Mouse (Mus musculus) CH12.LX (cell line): ENCODE results near the gene Klhl42. TPM values are rescaled to one million over a fixed set of nuclear protein-coding genes. Genes with fewer than 3 reads are reported as not detected.

Experiments used
- DNase-seq: peaks from one replicate; pipeline ENCODE4 v3.0.0-alpha.2; 2013; ENCODE audit errors: extremely low read depth
- H3K27ac ChIP-seq: 2 replicates; pipeline ENCODE4 v1.5.1; 2012; ENCODE audit warnings: low read depth, mild to moderate bottlenecking, control low read depth, moderate library complexity; ENCODE audit not compliant: insufficient read depth
- H3K27me3 ChIP-seq: replicated peaks from 2 replicates; pipeline ENCODE3; 2012; ENCODE audit warnings: inconsistent platforms
- H3K36me3 ChIP-seq, 2 experiments: replicated peaks in 1 of 2; 2 replicates each; pipeline versions ENCODE3 to v1.6.1; 2012; ENCODE audit warnings: inconsistent platforms in 1 of 2, low read length in 1 of 2, mild to moderate bottlenecking in 1 of 2, mixed read lengths in 1 of 2, moderate library complexity in 1 of 2; ENCODE audit not compliant: control insufficient read depth in 1 of 2, insufficient read depth in 1 of 2
- H3K4me1 ChIP-seq, 2 experiments: 2 replicates each; pipeline ENCODE4 v1.6.1; 2012; ENCODE audit warnings: inconsistent platforms in 1 of 2, moderate library complexity in 1 of 2; ENCODE audit not compliant: insufficient read depth in 2 of 2, control insufficient read depth in 1 of 2
- H3K4me2 ChIP-seq: 2 replicates; pipeline ENCODE4 v1.6.1; 2012; ENCODE audit warnings: low read depth, mild to moderate bottlenecking, control low read depth; ENCODE audit not compliant: poor library complexity, insufficient read depth, severe bottlenecking
- H3K4me3 ChIP-seq, 3 experiments: fragments of 150-350 bp in 1 of 3; sonication (generic) in 1 of 3; replicated peaks in 1 of 3; 2 replicates each; pipeline versions ENCODE3 to v1.5.1; 2011 to 2012; ENCODE audit warnings: low read depth in 2 of 3, low read length in 2 of 3, mild to moderate bottlenecking in 2 of 3, moderate library complexity in 2 of 3, control low read depth in 1 of 3, improper control_type of control experiment in 1 of 3, inconsistent platforms in 1 of 3, mixed read lengths in 1 of 3; ENCODE audit not compliant: poor library complexity in 1 of 3
- H3K79me2 ChIP-seq: replicated peaks from 2 replicates; pipeline ENCODE4 v1.6.1; 2012; ENCODE audit warnings: mild to moderate bottlenecking, moderate library complexity; ENCODE audit not compliant: control insufficient read depth, poor library complexity, insufficient read depth, severe bottlenecking; ENCODE audit errors: extremely low read depth
- H3K9ac ChIP-seq: 2 replicates; pipeline ENCODE4 v1.6.1; 2012; ENCODE audit warnings: low read depth, mild to moderate bottlenecking, control low read depth, moderate library complexity; ENCODE audit not compliant: insufficient read depth
- H3K9me3 ChIP-seq: replicated peaks from 2 replicates; pipeline ENCODE3; 2012; ENCODE audit warnings: low read length, inconsistent platforms, mixed read lengths
- BHLHE40 ChIP-seq: IDR thresholded peaks from 2 replicates; pipeline ENCODE4 v1.6.1; 2011; ENCODE audit warnings: mild to moderate bottlenecking, low read depth, low read length, improper control_type of control experiment
- CHD2 ChIP-seq: IDR thresholded peaks from 2 replicates; pipeline ENCODE4 v1.6.1; 2011; ENCODE audit warnings: low read length, improper control_type of control experiment
- ELF1 ChIP-seq: IDR thresholded peaks from 2 replicates; pipeline ENCODE4 v1.6.1; 2014; ENCODE audit warnings: low read depth, mild to moderate bottlenecking, inconsistent platforms, low read length, improper control_type of control experiment
- ETS1 ChIP-seq: conservative IDR thresholded peaks from 2 replicates; pipeline ENCODE4 v1.6.1; 2012; ENCODE audit warnings: low read depth, mild to moderate bottlenecking, inconsistent platforms, low read length, improper control_type of control experiment, moderate library complexity
- HCFC1 ChIP-seq: IDR thresholded peaks from 2 replicates; pipeline ENCODE4 v1.6.1; 2012; ENCODE audit warnings: low read depth, mild to moderate bottlenecking, inconsistent platforms, low read length, improper control_type of control experiment
- MAFK ChIP-seq: IDR thresholded peaks from 2 replicates; pipeline ENCODE4 v1.6.1; 2011; ENCODE audit warnings: low read length, improper control_type of control experiment; ENCODE audit not compliant: insufficient replicate concordance
- MEF2A ChIP-seq: IDR thresholded peaks from 2 replicates; pipeline ENCODE4 v1.6.1; 2014; ENCODE audit warnings: low read depth, mild to moderate bottlenecking, inconsistent platforms, low read length, improper control_type of control experiment, borderline replicate concordance
- MXI1 ChIP-seq: IDR thresholded peaks from 2 replicates; pipeline ENCODE4 v1.6.1; 2011; ENCODE audit warnings: mild to moderate bottlenecking, low read depth, low read length, improper control_type of control experiment
- MYC ChIP-seq: IDR thresholded peaks from 2 replicates; pipeline ENCODE4 v1.6.1; 2011; ENCODE audit warnings: low read depth, mild to moderate bottlenecking, improper control_type of control experiment, low read length
- NRF1 ChIP-seq: IDR thresholded peaks from 2 replicates; pipeline ENCODE4 v1.6.1; 2014; ENCODE audit warnings: low read depth, mild to moderate bottlenecking, inconsistent platforms, low read length, improper control_type of control experiment, moderate library complexity
- PAX5 ChIP-seq: IDR thresholded peaks from 2 replicates; pipeline ENCODE4 v1.6.1; 2012; ENCODE audit warnings: low read length, inconsistent platforms, mixed read lengths
- RAD21 ChIP-seq: IDR thresholded peaks from 2 replicates; pipeline ENCODE4 v1.6.1; 2011; ENCODE audit warnings: low read depth, mild to moderate bottlenecking, low read length, improper control_type of control experiment, moderate library complexity
- SMC3 ChIP-seq: IDR thresholded peaks from 2 replicates; pipeline ENCODE4 v1.6.1; 2011; ENCODE audit warnings: low read depth, low read length, improper control_type of control experiment
- TBP ChIP-seq: conservative IDR thresholded peaks from 2 replicates; pipeline ENCODE4 v1.6.1; 2011; ENCODE audit warnings: low read depth, low read length, improper control_type of control experiment
- USF1 ChIP-seq: IDR thresholded peaks from 2 replicates; pipeline ENCODE4 v1.6.1; 2014; ENCODE audit warnings: low read depth, mild to moderate bottlenecking, inconsistent platforms, low read length, improper control_type of control experiment
- ZMIZ1 ChIP-seq: IDR thresholded peaks from 2 replicates; pipeline ENCODE4 v1.6.1; 2012; ENCODE audit warnings: low read depth, mild to moderate bottlenecking, inconsistent platforms, low read length, improper control_type of control experiment
- ZNF384 ChIP-seq: IDR thresholded peaks from 2 replicates; pipeline ENCODE4 v1.6.1; 2012; ENCODE audit warnings: low read depth, low read length, improper control_type of control experiment, inconsistent platforms
- dilution Hi-C: fragments of 300-500 bp; cut with MboI; formaldehyde crosslinking; loops from 2 replicates; pipeline ENCODE4 v1.14.3; 2020; ENCODE audit warnings: low sequenced_read_pairs; ENCODE audit not compliant: extremely low pct_unique_long_range_greater_than_20kb, extremely low pct_ligation_motif_present
- in situ Hi-C: fragments of 300-500 bp; cut with MboI; formaldehyde crosslinking; loops from 3 replicates; pipeline ENCODE4 v1.14.3; 2019; ENCODE audit warnings: low sequenced_read_pairs, low pct_ligation_motif_present, low pct_unique_long_range_greater_than_20kb, mixed read lengths
- polyA plus RNA-seq: library from polyadenylated mRNA; unstranded; fragments of >175 nt; gene quantifications from 2 replicates; pipeline ENCODE4 v1.2.1, GENCODE M21; 2012; ENCODE audit warnings: low read depth; ENCODE audit not compliant: insufficient read length
- total RNA-seq, 2 experiments: library from RNA; depleted of rRNA; stranded (reverse); fragments of 300-350 nt in 1 of 2; fragments of >200 nt in 1 of 2; gene quantifications; 2 replicates each; pipeline ENCODE4 v1.2.3; 2012 to 2014

Gene Klhl42
- total and polyA plus RNA-seq, 3 experiments: 2.7 to 7.4 (median 3.6) TPM

- H3K36me3 ChIP-seq: peaks cover 65 to 88% of the 10 kb centered on the region in 2 experiments
- H3K27ac ChIP-seq: no peak overlapping the region
- no peak overlapping the region for H3K4me3 ChIP-seq
- no peaks in the 10 kb centered on the region for H3K4me1 ChIP-seq
- no peaks in the 10 kb centered on the region for H3K79me2 ChIP-seq
- DNase-seq: no peak
- dilution Hi-C loops (no loop called here), in situ Hi-C loops (no loop called here)
- H3K27me3 ChIP-seq: no peaks in the 10 kb centered on the region
- no peak overlapping the region for H3K4me2 ChIP-seq
- TF ChIP-seq MEF2A: no peak
- no peak for TF ChIP-seq SMC3
- TF ChIP-seq ELF1: no peak
- no peak for TF ChIP-seq NRF1
- TF ChIP-seq MYC: no peak
- no peak for TF ChIP-seq RAD21
- no peak for TF ChIP-seq MAFK
- no peak for TF ChIP-seq ZMIZ1
- TF ChIP-seq USF1: no peak
- no peak for TF ChIP-seq MXI1
- TF ChIP-seq ETS1: no peak
- TF ChIP-seq TBP: no peak
- TF ChIP-seq ZNF384: no peak
- no peak for TF ChIP-seq BHLHE40
- no peak for TF ChIP-seq CHD2
- no peaks in the 10 kb centered on the region for H3K9me3 ChIP-seq
- H3K9ac ChIP-seq: no peak overlapping the region
These were observed 26.8 kb upstream of the Klhl42 start for GRCm38 (mm10) chr6:147064226-147064943.

- no peaks in the 10 kb centered on the region for H3K9me3 ChIP-seq
- DNase-seq: no peak
- TF ChIP-seq HCFC1 (no peak), PAX5 (no peak)
- no peak overlapping the region for H3K4me2 ChIP-seq
- no peaks in the 10 kb centered on the region for H3K79me2 ChIP-seq
- dilution Hi-C loops: no loop called here
- in situ Hi-C loops: no loop called here
- H3K4me1 ChIP-seq: no peaks in the 10 kb centered on the region
- H3K9ac ChIP-seq: no peak overlapping the region
- no peaks in the 10 kb centered on the region for H3K27me3 ChIP-seq
- H3K4me3 ChIP-seq: no peak overlapping the region
- H3K27ac ChIP-seq: no peak overlapping the region
- peaks cover 61 to 88% of the 10 kb centered on the region in 2 experiments for H3K36me3 ChIP-seq
These were observed 26.3 kb upstream of the Klhl42 start for GRCm38 (mm10) chr6:147064944-147065261.
